Mouse (Mus musculus) layer of hippocampus, postnatal 14 days (tissue): ENCODE data around the gene Zfp839. TPM values are rescaled to one million over a fixed set of nuclear protein-coding genes. Genes with fewer than 3 reads are reported as not detected.

Experiments used
- DNase-seq, 2 experiments: peaks; one replicate each; pipeline ENCODE4 v3.0.0; 2021 to 2022; ENCODE audit warnings: low spot score in 2 of 2, mixed read lengths in 1 of 2
- total RNA-seq, 2 experiments: library from RNA; stranded (reverse); gene quantifications; 2 replicates each; pipeline ENCODE4 v1.2.3; 2021

Zfp839 gene
- total RNA-seq, 2 experiments from 2014 or later = 9.8 to 11.2 TPM

GRCm38 (mm10) chr12:110871247-110871646 lies 21.2 kb downstream of the Zfp839 start:
- no peak for DNase-seq

GRCm38 (mm10) chr12:110875351-110875750 lies 25.3 kb downstream of the Zfp839 start:
- no peak for DNase-seq

GRCm38 (mm10) chr12:110882291-110882690 lies 32.2 kb downstream of the Zfp839 start:
- no peak for DNase-seq

GRCm38 (mm10) chr12:110885251-110885650 lies 35.2 kb downstream of the Zfp839 start:
- no peak for DNase-seq

- DNase-seq = no peak
Observed at GRCm38 (mm10) chr12:110888106-110888505, 38.1 kb downstream of the Zfp839 start.

GRCm38 (mm10) chr12:110888606-110889005 lies 38.6 kb downstream of the Zfp839 start:
- no peak for DNase-seq

GRCm38 (mm10) chr12:110889036-110890020 lies 39.3 kb downstream of the Zfp839 start, which contains the start of the genes Cinp and Tecpr2:
TSS of gene Cinp (minus strand) at chr12:110889145.
TSS of gene Tecpr2 (plus strand) at chr12:110889264.
- peak; percentile 93 to 98 for DNase-seq

GRCm38 (mm10) chr12:110891887-110892286 lies 41.8 kb downstream of the Zfp839 start:
- DNase-seq = no peak

- peak in 1 of 2 experiments; percentile 24 for DNase-seq
Observed at GRCm38 (mm10) chr12:110902106-110902505, 52.1 kb downstream of the Zfp839 start.

- DNase-seq = no peak
Observed at GRCm38 (mm10) chr12:110903536-110903935, 53.5 kb downstream of the Zfp839 start.

- DNase-seq = no peak
Observed at GRCm38 (mm10) chr12:110907845-110908244, 57.8 kb downstream of the Zfp839 start.

- peak in 1 of 2 experiments; percentile 39 for DNase-seq
Observed at GRCm38 (mm10) chr12:110909962-110910361, 59.9 kb downstream of the Zfp839 start.

GRCm38 (mm10) chr12:110915761-110916160 lies 65.7 kb downstream of the Zfp839 start:
- no peak for DNase-seq

Other genes starting within 250 kb of the Zfp839 start
- gene Dync1h1, start 248.8 kb upstream of the Zfp839 start, total RNA-seq = 100 to 1,000 TPM; 301 to 319 TPM
- gene 1700001K19Rik, start 167.6 kb upstream of the Zfp839 start, total RNA-seq = not detected
- gene Hsp90aa1, start 147.5 kb upstream of the Zfp839 start, total RNA-seq = 100 to 1,000 TPM; 938 to 989 TPM
- gene Wdr20, start 112.3 kb upstream of the Zfp839 start, total RNA-seq = 10 to 100 TPM; 36.9 to 42.8 TPM
- gene Mok, start 9.3 kb upstream of the Zfp839 start, total RNA-seq = 1 to 10 TPM; 7.3 to 9.8 TPM
- 10 to 100 TPM; 83.3 to 87.3 TPM for gene Cinp, start 38.9 kb downstream of the Zfp839 start, total RNA-seq
- gene Tecpr2, start 39.0 kb downstream of the Zfp839 start, total RNA-seq = 10 to 100 TPM; 38.5 to 39.7 TPM
- gene Ankrd9, start 128.8 kb downstream of the Zfp839 start, total RNA-seq = 10 to 100 TPM in 1 of 2 experiments, 1 to 10 TPM in 1; 9.6 to 10.1 TPM
- 10 to 100 TPM; 17.6 to 19.2 TPM for gene Rcor1, start 189.1 kb downstream of the Zfp839 start, total RNA-seq